ENCODE assay signal across 28 mouse cellular contexts in genomic region chr7:64163890-64164289, GRCm38 (mm10). TPM values are rescaled to one million over a fixed set of nuclear protein-coding genes. Genes with fewer than 3 reads are reported as not detected.
"Had no signal": no experiment of that assay in that cellular context is flagged by ENCODE, and none has a peak within 500 bp of the region (broad histone marks: within the 10 kb centered on the region; RNA-seq: fewer than 3 reads in every experiment).

No protein-coding gene starts in this region.

- H3K4me3 ChIP-seq: gastrocnemius, adult 2 months; heart, adult 2 months; hindbrain, embryonic 10.5 days; hindbrain, embryonic 12.5 days; intestine, embryonic 15.5 days; layer of hippocampus, adult 2 months; left cerebral cortex, adult 2 months; limb, embryonic 13.5 days; limb, embryonic 15.5 days had no signal

- H3K4me2 ChIP-seq: heart, embryonic 11.5 days; hindbrain, embryonic 12.5 days; hindbrain, embryonic 14.5 days; intestine, embryonic 15.5 days; limb, embryonic 13.5 days; limb, embryonic 15.5 days had no signal

- H3K27ac ChIP-seq: heart, adult 2 months; hindbrain, embryonic 12.5 days; hindbrain, embryonic 14.5 days; intestine, embryonic 15.5 days; layer of hippocampus, adult 2 months; left cerebral cortex, adult 2 months; limb, embryonic 13.5 days; limb, embryonic 15.5 days had no signal

- H3K36me3 ChIP-seq: hindbrain, embryonic 10.5 days; hindbrain, embryonic 12.5 days; intestine, embryonic 15.5 days; limb, embryonic 13.5 days; limb, embryonic 15.5 days had no signal

- DNase-seq: gastrocnemius, adult 2 months; gastrocnemius, postnatal 10 days; gastrocnemius, postnatal 25 days; heart, adult 2 months; heart, postnatal 10 days; heart, postnatal 4 days; kidney, adult 18-20 months; kidney, adult 8-10 months; kidney, postnatal 10 days; kidney, postnatal 25 days; kidney, postnatal 4 days; left cerebral cortex, postnatal 4 days had no signal

- H3K27me3 ChIP-seq: hindbrain, embryonic 12.5 days; intestine, embryonic 15.5 days; limb, embryonic 13.5 days; limb, embryonic 15.5 days had no signal

- ATAC-seq: hindbrain, embryonic 16.5 days; inflammation-experienced regulatory T-cells, adult 6 months; intestine, embryonic 15.5 days; intestine, postnatal 0 days had no signal

- H3K9me3 ChIP-seq: hindbrain, embryonic 10.5 days; hindbrain, embryonic 12.5 days; intestine, embryonic 15.5 days; limb, embryonic 13.5 days; limb, embryonic 15.5 days had no signal

- H3K9ac ChIP-seq: hindbrain, embryonic 12.5 days; hindbrain, embryonic 14.5 days; intestine, embryonic 15.5 days; limb, embryonic 13.5 days; limb, embryonic 15.5 days had no signal

- H3K4me1 ChIP-seq: intestine, embryonic 15.5 days had no signal

RNA-seq across cellular contexts. Expression of gene Trpm1, which starts 10.3 kb away (rescaled TPM):
- total RNA-seq: granulocyte monocyte progenitor cell, adult 5-6 weeks; heart, adult 2 months; heart, postnatal 25 days; heart, postnatal 4 days; layer of hippocampus, adult 2 months had no signal
- polyA plus RNA-seq: heart, embryonic 14.5 days; intestine, embryonic 15.5 days; intestine, postnatal 0 days; kidney, embryonic 14.5 days had no signal
